Comparison of ENCODE assay signal across 15 mouse cellular contexts in genomic region chr5:75185584-75185983, GRCm38 (mm10). TPM values are rescaled to one million over a fixed set of nuclear protein-coding genes. Genes with fewer than 3 reads are reported as not detected.
DNase-seq lines count a peak whose midpoint lies in the region; ATAC-seq and TF ChIP-seq lines count a peak whose summit lies in the region.
"Had no signal": no experiment of that assay in that cellular context is flagged by ENCODE, and none has a peak within 500 bp of the region (broad histone marks: within the 10 kb centered on the region; RNA-seq: fewer than 3 reads in every experiment).

No protein-coding gene starts in this region.

- WGBS in hindbrain, postnatal 0 days: 81% methylated on average over 7 of the region's 7 CpGs
- 86% methylated on average over 7 of the region's 7 CpGs for WGBS in hindbrain, embryonic 12.5 days
- 65% methylated on average over 7 of the region's 7 CpGs for WGBS in lung, postnatal 0 days
- 77% methylated on average over 7 of the region's 7 CpGs for WGBS in stomach, embryonic 14.5 days

- no peak for TF ChIP-seq CTCF in hindbrain, postnatal 0 days (IDR thresholded peaks at IDR 0.05; ENCODE audit: low read depth)
- TF ChIP-seq CTCF in lung, postnatal 0 days (IDR thresholded peaks at IDR 0.05): no peak

- peak; percentile 28 for DNase-seq in hindbrain, postnatal 0 days (ENCODE audit: low spot score)
- DNase-seq in lung, postnatal 0 days (ENCODE audit: low spot score): peak; percentile 45
- no peak for DNase-seq in lung, postnatal 14 days
- DNase-seq in layer of hippocampus, adult 18-20 months (ENCODE audit: low spot score in 2 of 2): no peak
- DNase-seq in left cerebral cortex, postnatal 25 days (ENCODE audit: low spot score in 2 of 2): no peak
- DNase-seq: adrenal gland, adult 8-10 months; cerebellum, adult 9-11 months; liver, postnatal 0 days; midbrain, embryonic 14.5 days; thymus, postnatal 25 days had no signal

- no peak overlapping the region for H3K4me3 ChIP-seq in hindbrain, postnatal 0 days (ENCODE audit: low read length)
- no peak overlapping the region for H3K4me3 ChIP-seq in hindbrain, embryonic 12.5 days
- H3K4me3 ChIP-seq in lung, postnatal 0 days (ENCODE audit: low read depth, low read length): no peak overlapping the region
- H3K4me3 ChIP-seq in stomach, embryonic 14.5 days (ENCODE audit: low read depth, low read length): no peak overlapping the region
- H3K4me3 ChIP-seq: left cerebral cortex, adult 2 months had no signal

- H3K27me3 ChIP-seq in hindbrain, postnatal 0 days (ENCODE audit: insufficient read depth, low read length): no peaks in the 10 kb centered on the region
- no peaks in the 10 kb centered on the region for H3K27me3 ChIP-seq in hindbrain, embryonic 12.5 days
- no peaks in the 10 kb centered on the region for H3K27me3 ChIP-seq in lung, postnatal 0 days (replicated peaks; ENCODE audit: insufficient read depth, low read length)
- H3K27me3 ChIP-seq in stomach, embryonic 14.5 days (ENCODE audit: control insufficient read depth, insufficient read depth, low read length): no peaks in the 10 kb centered on the region

- H3K4me1 ChIP-seq in hindbrain, postnatal 0 days (ENCODE audit: insufficient read depth, low read length): no peaks in the 10 kb centered on the region; the same call in 1 of the 2 replicates
- H3K4me1 ChIP-seq in hindbrain, embryonic 12.5 days: no peaks in the 10 kb centered on the region
- H3K4me1 ChIP-seq in lung, postnatal 0 days (ENCODE audit: insufficient read depth, low read depth, low read length): no peaks in the 10 kb centered on the region
- H3K4me1 ChIP-seq in stomach, embryonic 14.5 days (ENCODE audit: control insufficient read depth, insufficient read depth, low read length): no peaks in the 10 kb centered on the region

- no peak for ATAC-seq in hindbrain, postnatal 0 days
- ATAC-seq in hindbrain, embryonic 12.5 days (ENCODE audit: low FRiP score): no peak
- peak; percentile 32; the same call in 1 of the 2 replicates for ATAC-seq in lung, postnatal 0 days
- ATAC-seq in common myeloid progenitor, adult 5-6 weeks (replicated peaks; ENCODE audit: low read depth, poor library complexity, severe bottlenecking): peak; percentile 32; the same call in 1 of the 2 replicates
- ATAC-seq in stomach, embryonic 14.5 days (ENCODE audit: insufficient number of reproducible peaks, insufficient read depth, low FRiP score, low read depth): 0 out of 2 replicates have a peak, but pooled peaks have one; percentile 28
- ATAC-seq: liver, postnatal 0 days had no signal

- H3K9me3 ChIP-seq in hindbrain, postnatal 0 days (ENCODE audit: low read length): no peaks in the 10 kb centered on the region
- no peaks in the 10 kb centered on the region for H3K9me3 ChIP-seq in hindbrain, embryonic 12.5 days (replicated peaks)
- no peaks in the 10 kb centered on the region for H3K9me3 ChIP-seq in lung, postnatal 0 days (ENCODE audit: low read length)
- no peaks in the 10 kb centered on the region for H3K9me3 ChIP-seq in stomach, embryonic 14.5 days (ENCODE audit: control insufficient read depth, low read depth, low read length)

- no peak overlapping the region for H3K9ac ChIP-seq in hindbrain, postnatal 0 days (replicated peaks; ENCODE audit: low read length)
- no peak overlapping the region for H3K9ac ChIP-seq in hindbrain, embryonic 12.5 days
- no peak overlapping the region for H3K9ac ChIP-seq in lung, postnatal 0 days (replicated peaks; ENCODE audit: low read depth)
- H3K9ac ChIP-seq in stomach, embryonic 14.5 days (replicated peaks; ENCODE audit: low read depth, low read length): no peak overlapping the region
- H3K9ac ChIP-seq: hindbrain, embryonic 14.5 days; liver, postnatal 0 days had no signal

- H3K36me3 ChIP-seq in hindbrain, postnatal 0 days (ENCODE audit: insufficient read depth, low read length): no peaks in the 10 kb centered on the region
- H3K36me3 ChIP-seq in hindbrain, embryonic 12.5 days: no peaks in the 10 kb centered on the region
- no peaks in the 10 kb centered on the region; the same call in 1 of the 2 replicates for H3K36me3 ChIP-seq in lung, postnatal 0 days (ENCODE audit: insufficient read depth, low read length)
- peaks cover 56% of the 10 kb centered on the region for H3K36me3 ChIP-seq in stomach, embryonic 14.5 days (ENCODE audit: control insufficient read depth, insufficient read depth, low read length)

- no peak overlapping the region for H3K4me2 ChIP-seq in hindbrain, postnatal 0 days (ENCODE audit: low read depth, low read length)
- H3K4me2 ChIP-seq in hindbrain, embryonic 12.5 days (replicated peaks): no peak overlapping the region
- H3K4me2 ChIP-seq in lung, postnatal 0 days (replicated peaks; ENCODE audit: low read depth, low read length): no peak overlapping the region
- no peak overlapping the region for H3K4me2 ChIP-seq in stomach, embryonic 14.5 days (replicated peaks; ENCODE audit: low read depth, low read length)
- H3K4me2 ChIP-seq: hindbrain, embryonic 14.5 days had no signal

- no peak for TF ChIP-seq EP300 in lung, postnatal 0 days (IDR thresholded peaks at IDR 0.05)

- H3K27ac ChIP-seq in hindbrain, postnatal 0 days: no peak overlapping the region
- no peak overlapping the region for H3K27ac ChIP-seq in hindbrain, embryonic 12.5 days
- no peak overlapping the region for H3K27ac ChIP-seq in lung, postnatal 0 days (ENCODE audit: low read length)
- H3K27ac ChIP-seq in stomach, embryonic 14.5 days (ENCODE audit: low read length): no peak overlapping the region
- H3K27ac ChIP-seq: hindbrain, embryonic 14.5 days; left cerebral cortex, adult 2 months had no signal

- intact Hi-C loops in left cerebral cortex, postnatal 25 days (cut with DNase I): no loop called here

RNA-seq across cellular contexts. Expression of gene Pdgfra, which starts 33.5 kb away (rescaled TPM):
- total RNA-seq in hindbrain, postnatal 0 days (2014; rRNA removed): 60.2 and 63.0 TPM in 2 replicates
- polyA plus RNA-seq in hindbrain, postnatal 0 days (2015; fragmentation: Nextera tagmentation; extraction: Ambion mirVana): 21.9 and 25.7 TPM in 2 replicates
- polyA plus RNA-seq in hindbrain, embryonic 12.5 days (2016; fragmentation: Nextera tagmentation; extraction: Ambion mirVana): 50.1 and 60.1 TPM in 2 replicates
- 14.2 and 15.9 TPM in 2 replicates for polyA plus RNA-seq in lung, postnatal 0 days (2015; fragmentation: Nextera tagmentation; extraction: Ambion mirVana)
- 0.05 TPM in 1 of 2 replicates, not detected in the other for total RNA-seq in common myeloid progenitor, adult 5-6 weeks (2017)
- polyA plus RNA-seq in stomach, embryonic 14.5 days (2014; fragmentation: Nextera tagmentation; extraction: Ambion mirVana): 56.3 and 57.7 TPM in 2 replicates
- total RNA-seq in layer of hippocampus, adult 18-20 months (2021): 10 to 100 TPM; 31.8 to 33.5 TPM
- 10 to 100 TPM; 45.5 to 45.7 TPM for total RNA-seq in left cerebral cortex, postnatal 25 days (2021)

Comparison
In these comparisons a context has a peak if more than half of its experiments do, and no peak if none do; other contexts are left out.
1. DNase-seq: peak in hindbrain, postnatal 0 days (single experiment) and lung, postnatal 0 days (single experiment); none in lung, postnatal 14 days (single experiment), layer of hippocampus, adult 18-20 months (0 of 2) and left cerebral cortex, postnatal 25 days (0 of 2).
2. ATAC-seq: peak in lung, postnatal 0 days (single experiment), common myeloid progenitor, adult 5-6 weeks (single experiment) and stomach, embryonic 14.5 days (single experiment); none in hindbrain, postnatal 0 days (single experiment) and hindbrain, embryonic 12.5 days (single experiment).
3. RNA of gene Pdgfra, which starts 33.5 kb away (total RNA-seq): 60.2 to 63.0 TPM in hindbrain, postnatal 0 days, 45.5 to 45.7 TPM in left cerebral cortex, postnatal 25 days and 31.8 to 33.5 TPM in layer of hippocampus, adult 18-20 months; 0.05 TPM in common myeloid progenitor, adult 5-6 weeks; every median in the first group is over 10 times any median in the second.